Mouse (Mus musculus) ZHBTc4 (cell line): Measurements from ENCODE around the gene Arl13a.
"Not testable (repeated sequence)": the region's sequence is repeated elsewhere in the genome, so short reads cannot be mapped to it uniquely, and the experiment has no call there.

Source experiments
- DNase-seq: peaks from one replicate; pipeline ENCODE4 v3.0.0-alpha.2; 2011; ENCODE audit warnings: low read depth, low spot score

Gene Arl13a

GRCm38 (mm10) chrX:134187201-134187600, at the start of gene Arl13a:
TSS of gene Arl13a (plus strand) at chrX:134187501.
- DNase-seq, result not testable (repeated sequence)

GRCm38 (mm10) chrX:134140024-134140423, 47.3 kb upstream of the Arl13a start:
- DNase-seq, result no peak

- DNase-seq, result no peak
Observed at GRCm38 (mm10) chrX:134141551-134141950, 45.8 kb upstream of the Arl13a start.

GRCm38 (mm10) chrX:134141986-134142385, 45.3 kb upstream of the Arl13a start:
- DNase-seq, result no peak

- peak; percentile 3 for DNase-seq
Observed at GRCm38 (mm10) chrX:134158151-134158550, 29.1 kb upstream of the Arl13a start.

GRCm38 (mm10) chrX:134160442-134160841, 26.9 kb upstream of the Arl13a start:
- no peak for DNase-seq

- DNase-seq, result peak; percentile 44
Observed at GRCm38 (mm10) chrX:134162043-134162720, 25.1 kb upstream of the Arl13a start, which contains the start of gene Xkrx. TSS of gene Xkrx (minus strand) at chrX:134162076.

- DNase-seq, result no peak
Observed at GRCm38 (mm10) chrX:134162826-134163225, 24.5 kb upstream of the Arl13a start.

GRCm38 (mm10) chrX:134163484-134163883, 23.8 kb upstream of the Arl13a start:
- no peak for DNase-seq

GRCm38 (mm10) chrX:134170584-134170983, 16.7 kb upstream of the Arl13a start:
- DNase-seq, result no peak

- DNase-seq, result no peak
Observed at GRCm38 (mm10) chrX:134174699-134175098, 12.6 kb upstream of the Arl13a start.

- no peak for DNase-seq
Observed at GRCm38 (mm10) chrX:134208491-134208890, 21.2 kb downstream of the Arl13a start.

- DNase-seq, result peak; percentile 22
Observed at GRCm38 (mm10) chrX:134211151-134211642, 23.9 kb downstream of the Arl13a start.

- no peak for DNase-seq
Observed at GRCm38 (mm10) chrX:134218161-134218560, 30.9 kb downstream of the Arl13a start.

GRCm38 (mm10) chrX:134220618-134221017, 33.3 kb downstream of the Arl13a start:
- no peak for DNase-seq

GRCm38 (mm10) chrX:134221856-134222255, 34.6 kb downstream of the Arl13a start, which contains the start of gene Nox1:
TSS of gene Nox1 (minus strand) at chrX:134221956.
- DNase-seq, result no peak

- DNase-seq, result no peak
Observed at GRCm38 (mm10) chrX:134233048-134233447, 45.7 kb downstream of the Arl13a start.

- no peak for DNase-seq
Observed at GRCm38 (mm10) chrX:134238266-134238665, 51.0 kb downstream of the Arl13a start.

- no peak for DNase-seq
Observed at GRCm38 (mm10) chrX:134245946-134246345, 58.6 kb downstream of the Arl13a start.

GRCm38 (mm10) chrX:134248202-134248601, 60.9 kb downstream of the Arl13a start:
- DNase-seq, result no peak
